ENCODE assay signal across 9 mouse cellular contexts in the genomic region with DNA sequence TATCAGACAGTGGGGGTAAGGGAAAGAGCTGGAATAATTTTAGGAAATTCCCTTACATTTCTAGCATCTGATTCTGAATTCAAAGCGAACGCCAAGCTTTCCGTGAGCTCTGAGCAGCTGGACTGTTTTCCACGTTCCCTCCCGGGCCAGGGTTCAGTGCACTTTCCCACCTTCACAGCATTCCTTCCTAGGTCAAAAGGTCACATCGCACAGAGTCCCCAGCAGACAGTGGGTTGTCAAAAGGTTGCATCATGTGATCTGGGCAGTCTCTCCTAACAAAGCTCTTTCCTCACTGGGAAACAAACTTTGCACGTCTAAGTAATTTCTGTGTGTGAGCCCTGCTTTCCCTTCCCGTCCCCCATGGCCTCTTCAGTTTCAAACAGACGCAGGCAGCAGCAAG. TPM values are rescaled to one million over a fixed set of nuclear protein-coding genes. Genes with fewer than 3 reads are reported as not detected.
DNase-seq lines count a peak whose midpoint lies in the region; ATAC-seq lines count a peak whose summit lies in the region.
"Had no signal": no experiment of that assay in that cellular context is flagged by ENCODE, and none has a peak within 500 bp of the region (broad histone marks: within the 10 kb centered on the region; RNA-seq: fewer than 3 reads in every experiment).

No protein-coding gene starts in this region.

- no peaks in the 10 kb centered on the region for H3K27me3 ChIP-seq in hindbrain, embryonic 13.5 days
- no peaks in the 10 kb centered on the region for H3K27me3 ChIP-seq in limb, embryonic 15.5 days
- no peaks in the 10 kb centered on the region for H3K27me3 ChIP-seq in neural tube, embryonic 15.5 days (replicated peaks)

- WGBS in hindbrain, embryonic 13.5 days = 4% methylated on average over 9 of the region's 9 CpGs
- WGBS in limb, embryonic 15.5 days = 8% methylated on average over 9 of the region's 9 CpGs
- 7% methylated on average over 9 of the region's 9 CpGs for WGBS in neural tube, embryonic 15.5 days

- intact Hi-C loops in left cerebral cortex, postnatal 14 days (cut with DNase I) = no loop called here

- peak overlapping the region; percentile 37 for H3K4me2 ChIP-seq in hindbrain, embryonic 13.5 days
- 0 out of 2 replicates have a peak overlapping the region, but pooled peaks have one; percentile 5 for H3K4me2 ChIP-seq in limb, embryonic 15.5 days
- H3K4me2 ChIP-seq in neural tube, embryonic 15.5 days = peak overlapping the region; percentile 40

- peak overlapping the region; percentile 49 for H3K9ac ChIP-seq in hindbrain, embryonic 13.5 days
- no peak overlapping the region for H3K9ac ChIP-seq in limb, embryonic 15.5 days
- 0 out of 2 replicates have a peak overlapping the region, but pooled peaks have one; percentile 20 for H3K9ac ChIP-seq in neural tube, embryonic 15.5 days (replicated peaks)

- H3K4me3 ChIP-seq in hindbrain, embryonic 13.5 days = no peak overlapping the region
- no peak overlapping the region; the same call in 1 of the 2 replicates for H3K4me3 ChIP-seq in limb, embryonic 15.5 days
- H3K4me3 ChIP-seq in neural tube, embryonic 15.5 days (replicated peaks) = no peak overlapping the region

- H3K27ac ChIP-seq in hindbrain, embryonic 13.5 days = peak overlapping the region; percentile 86
- no peak overlapping the region for H3K27ac ChIP-seq in limb, embryonic 15.5 days
- H3K27ac ChIP-seq in neural tube, embryonic 15.5 days (replicated peaks) = peak overlapping the region; percentile 54

- peaks cover 11% of the 10 kb centered on the region for H3K36me3 ChIP-seq in hindbrain, embryonic 13.5 days
- no peaks in the 10 kb centered on the region for H3K36me3 ChIP-seq in limb, embryonic 15.5 days
- H3K36me3 ChIP-seq in neural tube, embryonic 15.5 days = no peaks in the 10 kb centered on the region

- H3K4me1 ChIP-seq in hindbrain, embryonic 13.5 days (replicated peaks) = peaks cover 49% of the 10 kb centered on the region
- H3K4me1 ChIP-seq in limb, embryonic 15.5 days = peaks cover 16% of the 10 kb centered on the region
- peaks cover 33% of the 10 kb centered on the region for H3K4me1 ChIP-seq in neural tube, embryonic 15.5 days

- H3K9me3 ChIP-seq in hindbrain, embryonic 13.5 days = no peaks in the 10 kb centered on the region
- no peaks in the 10 kb centered on the region for H3K9me3 ChIP-seq in limb, embryonic 15.5 days
- H3K9me3 ChIP-seq in neural tube, embryonic 15.5 days (replicated peaks) = no peaks in the 10 kb centered on the region

- DNase-seq in adrenal gland, postnatal 14 days = peak; percentile 43
- no peak for DNase-seq in adrenal gland, postnatal 36 days
- DNase-seq in Muller cell, postnatal 12 days (ENCODE audit: inconsistent ontology term) = no peak
- no peak for DNase-seq in spleen, postnatal 4 days (ENCODE audit: low spot score in 2 of 2)
- DNase-seq in left cerebral cortex, postnatal 14 days (ENCODE audit: low spot score in 2 of 2) = no peak
- DNase-seq: cerebellum, adult 8-10 months had no signal

- ATAC-seq in hindbrain, embryonic 13.5 days (ENCODE audit: low FRiP score) = no peak
- no peak for ATAC-seq in limb, embryonic 15.5 days (ENCODE audit: insufficient number of reproducible peaks, low FRiP score, low TSS enrichment, low read depth)
- ATAC-seq in neural tube, embryonic 15.5 days (ENCODE audit: low FRiP score) = no peak

RNA-seq across cellular contexts. Expression of gene Meis2, which starts 44.6 kb away (rescaled TPM):
- total RNA-seq in adrenal gland, postnatal 14 days (2021) = 150 and 159 TPM in 2 replicates
- 100 to 1,000 TPM; 224 to 238 TPM for total RNA-seq in adrenal gland, postnatal 36 days (2021)
- 139 and 175 TPM in 2 replicates for polyA plus RNA-seq in hindbrain, embryonic 13.5 days (2015; fragmentation: Nextera tagmentation; extraction: Ambion mirVana)
- 13.7 and 17.1 TPM in 2 replicates for polyA plus RNA-seq in limb, embryonic 15.5 days (2015; fragmentation: Nextera tagmentation; extraction: Ambion mirVana)
- 74.4 and 95.5 TPM in 2 replicates for polyA plus RNA-seq in neural tube, embryonic 15.5 days (2015; fragmentation: Nextera tagmentation; extraction: Ambion mirVana)
- total RNA-seq in left cerebral cortex, postnatal 14 days (2021) = 10 to 100 TPM; 80.8 to 89.3 TPM
